Mouse (Mus musculus) embryonic facial prominence, embryonic 14.5 days (tissue): ENCODE results near the gene Adat1. TPM values are rescaled to one million over a fixed set of nuclear protein-coding genes. Genes with fewer than 3 reads are reported as not detected.
"Not testable (repeated sequence)": the region's sequence is repeated elsewhere in the genome, so short reads cannot be mapped to it uniquely, and the experiment has no call there.

Source experiments
- ATAC-seq: fragments of 200-750 bp; cut with Nextera tagmentation; 2 replicates; pipeline ENCODE4 v1.8.0; 2017; ENCODE audit warnings: low read depth, moderate number of reproducible peaks, moderate TSS enrichment
- DNase-seq: peaks from one replicate; pipeline ENCODE4 v3.0.0-alpha.2; 2015; ENCODE audit warnings: low spot score
- H3K27ac ChIP-seq: fragments of 300-500 bp; sonication (generic); replicated peaks from 2 replicates; pipeline ENCODE4 v1.5.1; 2014; ENCODE audit warnings: low read depth, mild to moderate bottlenecking, low read length, moderate library complexity
- H3K27me3 ChIP-seq: fragments of 300-500 bp; sonication (generic); replicated peaks from 2 replicates; pipeline ENCODE4 v1.6.1; 2014; ENCODE audit warnings: low read length; ENCODE audit not compliant: control insufficient read depth, insufficient read depth
- H3K36me3 ChIP-seq: fragments of 300-500 bp; sonication (generic); 2 replicates; pipeline ENCODE4 v1.6.1; 2014; ENCODE audit warnings: low read length, mixed read lengths; ENCODE audit not compliant: control insufficient read depth, insufficient read depth
- H3K4me1 ChIP-seq: fragments of 300-500 bp; sonication (generic); 2 replicates; pipeline ENCODE4 v1.6.1; 2014; ENCODE audit warnings: antibody characterized with exemption, low read length; ENCODE audit not compliant: control insufficient read depth, insufficient read depth
- H3K4me2 ChIP-seq: fragments of 300-500 bp; sonication (generic); 2 replicates; pipeline ENCODE4 v1.6.1; 2014; ENCODE audit warnings: low read depth, mild to moderate bottlenecking, low read length, moderate library complexity, mixed read lengths
- H3K4me3 ChIP-seq: fragments of 300-500 bp; sonication (generic); 2 replicates; pipeline ENCODE4 v1.5.1; 2014; ENCODE audit warnings: low read depth, mild to moderate bottlenecking, low read length
- H3K9ac ChIP-seq: fragments of 300-500 bp; sonication (generic); 2 replicates; pipeline ENCODE4 v1.6.1; 2014; ENCODE audit warnings: low read depth, mild to moderate bottlenecking, low read length, moderate library complexity, mixed read lengths
- H3K9me3 ChIP-seq: fragments of 300-500 bp; sonication (generic); 2 replicates; pipeline ENCODE4 v1.6.1; 2016; ENCODE audit warnings: low read length; ENCODE audit not compliant: control insufficient read depth
- WGBS: fragments of 180-500 bp; shearing (Covaris S2); extraction: QIAGEN DNeasy Blood & Tissue Kit; methylation state at CpG from one replicate; pipeline ENCODE4 v1.1.7; 2014; 5-methylcytosine and 5-hydroxymethylcytosine counted together
- polyA plus RNA-seq: library from polyadenylated mRNA; unstranded; fragments of >200 nt; fragmentation: Nextera tagmentation; extraction: Ambion mirVana; gene quantifications from 2 replicates; pipeline ENCODE4 v1.2.1, GENCODE M21; 2014

The Adat1 gene
- polyA plus RNA-seq, 1 experiment from 2014 or later = 4.9 TPM

DNA sequence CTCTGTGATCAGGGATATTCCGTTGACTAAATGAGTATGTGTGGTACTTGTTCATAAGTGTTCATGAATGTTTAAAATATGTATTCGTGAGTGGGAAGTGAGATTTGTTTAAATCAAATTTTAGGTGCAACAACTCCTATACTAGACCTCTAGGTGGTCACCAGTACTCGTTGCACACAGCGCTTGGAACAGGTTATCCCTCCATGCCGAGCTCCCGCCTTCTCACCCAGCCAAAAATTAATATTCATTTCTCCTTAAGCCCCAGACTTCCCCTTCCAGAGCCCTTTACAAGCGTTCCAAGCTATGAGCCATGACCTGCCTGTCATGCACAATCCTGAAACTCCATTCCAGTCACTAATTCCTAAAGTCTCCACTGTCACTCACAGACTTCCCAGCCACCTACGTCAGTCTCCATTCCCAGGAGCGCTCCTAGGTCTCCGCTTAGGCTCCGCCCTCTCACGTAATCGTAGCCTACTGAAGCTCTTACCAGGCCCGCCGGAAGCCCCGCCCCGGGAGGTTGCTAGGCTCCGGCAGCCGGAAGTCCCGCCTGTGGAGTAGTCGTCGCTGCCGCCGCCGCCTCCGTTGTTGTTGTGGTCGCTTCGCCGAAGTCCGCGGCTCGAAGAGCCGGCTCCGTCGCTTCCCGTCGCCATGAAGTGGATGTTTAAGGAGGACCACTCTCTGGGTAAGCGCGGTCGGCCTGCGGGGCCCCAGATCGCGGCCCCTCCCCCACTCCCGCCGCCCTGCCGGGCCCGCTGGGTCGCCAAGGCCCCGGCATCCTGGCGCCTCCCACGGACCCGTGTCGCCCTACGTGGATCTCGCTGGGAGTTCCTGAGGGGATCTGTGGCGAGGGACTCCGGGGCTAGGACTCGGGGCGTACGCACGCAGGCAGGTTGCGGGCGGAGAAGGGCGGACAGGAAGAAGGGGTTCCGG lies 51.7 kb downstream of the Adat1 start, which contains the start of gene Gabarapl2:
Gabarapl2 (plus strand) TSS at position 533 of the 930 bp plus-strand sequence.
- H3K4me3 ChIP-seq = peak within 1 kb of the TSS; percentile 88
- under 1% methylated on average over 44 of the region's 65 CpGs for WGBS
- peak; percentile 99 for DNase-seq
- H3K4me1 ChIP-seq = peaks cover 12% of the 10 kb centered on the region
- H3K36me3 ChIP-seq = peaks cover 27% of the 10 kb centered on the region
- no peaks in the 10 kb centered on the region for H3K27me3 ChIP-seq
- peak within 1 kb of the TSS; percentile 75 for H3K27ac ChIP-seq
- H3K9ac ChIP-seq = peak within 1 kb of the TSS; percentile 80
- H3K9me3 ChIP-seq = no peaks in the 10 kb centered on the region
- peak within 1 kb of the TSS; percentile 82 for H3K4me2 ChIP-seq
- ATAC-seq = peak; percentile 99

DNA sequence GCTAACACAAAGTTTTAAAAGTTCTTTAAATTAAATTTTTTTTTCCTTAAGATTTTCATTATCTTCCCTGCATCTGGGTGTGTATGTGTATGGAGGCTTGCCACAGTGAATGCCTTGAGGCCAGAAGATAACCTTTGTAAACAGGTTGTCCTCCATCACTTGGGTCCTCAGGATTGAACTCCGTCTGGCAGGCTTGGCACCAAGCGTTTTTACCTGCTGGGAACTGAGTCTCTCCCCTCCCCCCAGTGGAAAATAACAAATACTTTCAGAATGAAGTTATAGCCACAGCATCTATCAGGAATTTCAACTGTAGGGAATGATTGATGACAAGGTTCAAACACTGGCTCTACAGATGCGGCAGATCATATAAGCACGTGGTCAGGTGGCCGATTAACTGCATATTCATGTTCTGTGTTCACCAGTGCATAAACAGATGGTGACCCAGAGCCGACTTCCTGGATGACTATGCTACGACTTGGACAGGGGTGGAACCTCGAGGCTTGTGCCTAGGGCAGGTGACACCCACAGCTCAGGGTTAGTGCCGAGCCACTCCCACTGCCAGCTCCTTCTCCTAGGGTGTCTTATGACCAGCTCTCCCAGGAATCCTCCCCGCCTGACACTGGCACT lies 52.5 kb downstream of the Adat1 start:
- no peak overlapping the region for H3K27ac ChIP-seq
- peak overlapping the region; percentile 88 for H3K4me3 ChIP-seq
- H3K4me2 ChIP-seq = peak overlapping the region; percentile 82
- DNase-seq (peak; percentile 38), ATAC-seq (peak; percentile 62)
- no peaks in the 10 kb centered on the region for H3K27me3 ChIP-seq
- WGBS = 5% methylated on average over 10 of the region's 10 CpGs
- peaks cover 12% of the 10 kb centered on the region for H3K4me1 ChIP-seq
- H3K36me3 ChIP-seq = peaks cover 20% of the 10 kb centered on the region
- H3K9me3 ChIP-seq = no peaks in the 10 kb centered on the region
- H3K9ac ChIP-seq = 0 out of 2 replicates have a peak overlapping the region, but pooled peaks have one; percentile 55

DNA sequence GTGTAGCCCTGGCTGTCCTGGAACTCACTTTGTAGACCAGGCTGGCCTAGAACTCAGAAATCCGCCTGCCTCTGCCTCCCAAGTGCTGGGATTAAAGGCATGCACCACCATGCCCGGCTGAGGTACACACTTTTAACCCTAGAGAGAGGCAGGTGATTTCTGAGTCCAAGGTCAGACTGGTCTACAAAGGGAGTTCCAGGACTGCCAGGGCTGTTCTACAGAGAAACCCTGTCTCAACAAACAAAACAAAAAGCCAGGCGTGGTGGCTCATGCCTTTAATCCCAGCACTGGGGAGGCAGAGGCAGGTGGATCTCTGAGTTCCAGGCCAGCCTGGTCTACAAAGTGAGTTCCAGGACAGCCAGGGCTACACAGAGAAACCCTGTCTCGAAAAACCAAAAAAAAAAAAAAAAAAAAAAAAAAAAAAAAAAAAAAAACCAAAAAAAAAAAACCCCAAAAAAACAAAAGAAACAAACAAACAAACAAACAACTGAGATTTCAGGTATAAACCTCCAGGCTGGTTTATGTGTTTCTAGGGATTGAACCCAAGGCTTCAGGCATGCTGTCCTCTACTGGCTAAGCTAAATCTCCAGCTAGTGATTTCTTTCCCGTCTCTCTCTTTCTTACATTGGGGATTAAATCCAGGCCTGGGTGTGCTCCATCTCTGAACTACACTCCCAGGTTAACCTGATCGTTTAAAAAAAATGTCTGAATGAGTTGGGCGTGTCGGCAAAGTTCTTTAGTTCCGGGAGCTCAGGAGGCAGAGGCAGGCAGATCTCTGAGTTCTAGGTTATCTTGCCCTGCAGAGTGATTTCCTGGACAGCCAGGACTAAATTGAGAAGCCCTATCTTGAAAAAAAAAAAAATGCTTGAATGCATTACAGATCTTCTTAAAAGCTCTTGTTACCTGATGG lies 53.8 kb downstream of the Adat1 start:
- not testable (repeated sequence) for DNase-seq, H3K4me2 ChIP-seq, H3K27ac ChIP-seq, ATAC-seq, H3K9ac ChIP-seq, H3K27me3 ChIP-seq, H3K36me3 ChIP-seq, H3K4me3 ChIP-seq, H3K9me3 ChIP-seq
- WGBS = 86% methylated on average over 9 of the region's 9 CpGs
- peaks cover 12% of the 10 kb centered on the region for H3K4me1 ChIP-seq

- ATAC-seq = no peak
- H3K4me1 ChIP-seq = peaks cover 19% of the 10 kb centered on the region
- H3K4me3 ChIP-seq = no peak overlapping the region
- H3K9me3 ChIP-seq = no peaks in the 10 kb centered on the region
- 74% methylated on average over 3 of the region's 3 CpGs for WGBS
- peaks cover 3% of the 10 kb centered on the region; the same call in 1 of the 2 replicates for H3K36me3 ChIP-seq
- H3K4me2 ChIP-seq = no peak overlapping the region
- no peak for DNase-seq
- no peak overlapping the region for H3K27ac ChIP-seq
- no peak overlapping the region for H3K9ac ChIP-seq
- H3K27me3 ChIP-seq = no peaks in the 10 kb centered on the region
Observed at GRCm38 (mm10) chr8:111937184-111937583, 54.9 kb downstream of the Adat1 start.

- H3K36me3 ChIP-seq = no peaks in the 10 kb centered on the region
- no peak overlapping the region for H3K9ac ChIP-seq
- no peaks in the 10 kb centered on the region for H3K27me3 ChIP-seq
- H3K4me2 ChIP-seq = no peak overlapping the region
- WGBS = 90% methylated on average over 2 of the region's 2 CpGs
- no peaks in the 10 kb centered on the region for H3K9me3 ChIP-seq
- ATAC-seq (no peak), DNase-seq (no peak)
- H3K27ac ChIP-seq = no peak overlapping the region
- peaks cover 7% of the 10 kb centered on the region for H3K4me1 ChIP-seq
- H3K4me3 ChIP-seq = no peak overlapping the region
Observed at GRCm38 (mm10) chr8:111934201-111934600, 57.9 kb downstream of the Adat1 start.

DNA sequence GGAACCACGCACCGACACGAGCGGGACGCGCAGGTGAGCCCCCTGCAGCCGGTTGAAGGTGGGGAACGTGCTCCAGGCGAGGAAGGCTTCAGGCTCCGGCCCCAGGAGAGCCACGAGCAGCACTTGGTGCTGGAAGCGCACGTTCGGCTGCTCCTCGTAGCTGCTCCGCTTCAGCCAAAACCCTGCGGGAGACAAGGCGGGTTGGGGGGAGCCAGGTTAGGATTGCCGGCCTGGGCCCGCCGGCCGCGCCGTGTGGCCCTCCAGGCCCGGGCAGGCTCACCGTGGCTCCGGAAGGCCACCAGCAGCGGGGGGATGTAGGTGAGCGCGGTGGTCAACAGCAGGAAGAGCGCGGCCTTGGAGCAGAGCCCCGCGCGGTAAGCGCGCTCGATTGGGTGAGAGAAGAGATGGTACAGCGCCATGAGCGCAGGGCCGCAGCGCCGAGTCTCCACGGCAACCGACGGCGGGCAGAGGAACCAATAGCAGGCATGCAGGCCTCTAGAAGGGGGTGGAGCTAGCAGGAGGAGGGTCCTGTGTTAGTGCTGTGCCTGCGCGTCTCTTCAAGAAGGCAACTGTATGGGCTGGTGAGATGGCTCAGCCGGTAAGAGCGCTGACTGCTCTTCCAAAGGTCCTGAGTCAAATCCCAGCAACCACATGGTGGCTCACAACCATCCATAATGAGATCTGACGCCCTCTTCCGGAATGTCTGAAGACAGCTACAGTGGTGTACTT lies 58.6 kb downstream of the Adat1 start, which contains the start of gene Tmem231:
Tmem231 (minus strand) TSS at position 534 of the 729 bp plus-strand sequence.
- H3K27me3 ChIP-seq = no peaks in the 10 kb centered on the region
- H3K9ac ChIP-seq = peak within 1 kb of the TSS; percentile 76
- WGBS = under 1% methylated on average over 48 of the region's 53 CpGs
- peaks cover 7% of the 10 kb centered on the region for H3K4me1 ChIP-seq
- H3K36me3 ChIP-seq = no peaks in the 10 kb centered on the region
- peak within 1 kb of the TSS; percentile 77 for H3K27ac ChIP-seq
- peak within 1 kb of the TSS; percentile 95 for H3K4me2 ChIP-seq
- no peaks in the 10 kb centered on the region for H3K9me3 ChIP-seq
- ATAC-seq (peak; percentile 100), DNase-seq (peak; percentile 97)
- peak within 1 kb of the TSS; percentile 79 for H3K4me3 ChIP-seq

GRCm38 (mm10) chr8:111932580-111933336 lies 59.3 kb downstream of the Adat1 start:
- no peaks in the 10 kb centered on the region for H3K27me3 ChIP-seq
- H3K9ac ChIP-seq = peak overlapping the region; percentile 76

More at GRCm38 (mm10) chr8:111932580-111933336, 59.3 kb downstream of the Adat1 start:
- Histone ChIP-seq H3K4me2 (peak overlapping the region; percentile 95), H3K9me3 (no peaks in the 10 kb centered on the region), H3K4me3 (peak overlapping the region; percentile 79), H3K36me3 (no peaks in the 10 kb centered on the region), H3K4me1 (peaks cover 7% of the 10 kb centered on the region), H3K27ac (peak overlapping the region; percentile 77)
- ATAC-seq = peak; percentile 44; the same call in 1 of the 2 replicates
- WGBS = 25% methylated on average over 19 of the region's 19 CpGs
- DNase-seq = peak; percentile 89
